Mouse (Mus musculus) liver, postnatal 0 days (tissue): ENCODE measurements at regions not wholly inside any gene's neighbourhood (a gene's known extent, or its start where the extent isn't known, plus 50 kb on each side); places are given as distances from the start of the nearest gene placed in this dataset.

Source experiments
- ATAC-seq: fragments of 200-750 bp; cut with Nextera tagmentation; 2 replicates; pipeline ENCODE4 v1.8.0; 2017; ENCODE audit warnings: mild to moderate bottlenecking, moderate library complexity
- DNase-seq: peaks from one replicate; pipeline ENCODE4 v3.0.0-alpha.2; 2016
- H3K27ac ChIP-seq: fragments of 300-500 bp; sonication (generic); 2 replicates; pipeline ENCODE4 v1.5.1; 2014; ENCODE audit warnings: antibody characterized with exemption, moderate library complexity, mild to moderate bottlenecking, low read depth
- H3K27me3 ChIP-seq: fragments of 300-500 bp; sonication (generic); 2 replicates; pipeline ENCODE4 v1.6.1; 2014; ENCODE audit warnings: low read length, control low read depth, mixed read lengths; ENCODE audit not compliant: insufficient read depth
- H3K36me3 ChIP-seq: fragments of 300-500 bp; sonication (generic); replicated peaks from 2 replicates; pipeline ENCODE4 v1.6.1; 2014; ENCODE audit warnings: mild to moderate bottlenecking, control low read depth, low read length, moderate library complexity, mixed read lengths; ENCODE audit not compliant: insufficient read depth
- H3K4me1 ChIP-seq: fragments of 300-500 bp; sonication (generic); 2 replicates; pipeline ENCODE4 v1.6.1; 2014; ENCODE audit warnings: antibody characterized with exemption, mild to moderate bottlenecking, control low read depth; ENCODE audit not compliant: insufficient read depth
- H3K4me2 ChIP-seq: fragments of 300-500 bp; sonication (generic); 2 replicates; pipeline ENCODE4 v1.6.1; 2014; ENCODE audit warnings: low read depth, mild to moderate bottlenecking, low read length, moderate library complexity, mixed read lengths
- H3K4me3 ChIP-seq: fragments of 300-500 bp; sonication (generic); 2 replicates; pipeline ENCODE4 v1.5.1; 2014; ENCODE audit warnings: low read depth, low read length
- H3K9ac ChIP-seq: fragments of 300-500 bp; sonication (generic); replicated peaks from 2 replicates; pipeline ENCODE4 v1.6.1; 2014; ENCODE audit warnings: mild to moderate bottlenecking, moderate library complexity
- H3K9me3 ChIP-seq: fragments of 300-500 bp; sonication (generic); 2 replicates; pipeline ENCODE4 v1.6.1; 2016; ENCODE audit warnings: mild to moderate bottlenecking, control low read depth, low read length, mixed read lengths
- CTCF ChIP-seq: sonication (generic); IDR thresholded peaks from 2 replicates; pipeline ENCODE4 v1.5.1; 2016; ENCODE audit warnings: antibody characterized with exemption, low read depth
- EP300 ChIP-seq: IDR thresholded peaks from 2 replicates; pipeline ENCODE4 v1.6.1; 2016; ENCODE audit warnings: antibody characterized with exemption, low read depth, mild to moderate bottlenecking
- WGBS: fragments of 180-500 bp; shearing (Covaris S2); extraction: QIAGEN DNeasy Blood & Tissue Kit; methylation state at CpG from one replicate; pipeline ENCODE4 v1.1.7; 2014; ENCODE audit not compliant: insufficient replicate concordance; 5-methylcytosine and 5-hydroxymethylcytosine counted together

- TF ChIP-seq EP300 = no peak
- no peak for TF ChIP-seq CTCF
- no peak overlapping the region for H3K4me3 ChIP-seq
- no peaks in the 10 kb centered on the region for H3K36me3 ChIP-seq
- H3K4me1 ChIP-seq = no peaks in the 10 kb centered on the region
- WGBS = 73% methylated on average over 14 of the region's 14 CpGs
- H3K4me2 ChIP-seq = no peak overlapping the region
- ATAC-seq (no peak), DNase-seq (no peak)
- H3K27me3 ChIP-seq = no peaks in the 10 kb centered on the region
- H3K9me3 ChIP-seq = no peaks in the 10 kb centered on the region
- H3K9ac ChIP-seq = no peak overlapping the region
- no peak overlapping the region for H3K27ac ChIP-seq
These were observed 63.6 kb upstream of the Otx2 start for GRCm38 (mm10) chr14:48736969-48737860.

GRCm38 (mm10) chr14:48736211-48736610, 62.6 kb upstream of the Otx2 start:
- ATAC-seq (no peak), DNase-seq (no peak)
- no peak overlapping the region for H3K4me2 ChIP-seq
- H3K9ac ChIP-seq = no peak overlapping the region
- TF ChIP-seq EP300 (no peak), CTCF (no peak)
- 77% methylated on average over 6 of the region's 6 CpGs for WGBS
- no peaks in the 10 kb centered on the region for H3K9me3 ChIP-seq
- H3K27ac ChIP-seq = no peak overlapping the region
- no peak overlapping the region for H3K4me3 ChIP-seq
- H3K27me3 ChIP-seq = no peaks in the 10 kb centered on the region
- no peaks in the 10 kb centered on the region for H3K4me1 ChIP-seq
- no peaks in the 10 kb centered on the region for H3K36me3 ChIP-seq

GRCm38 (mm10) chr14:48729996-48730395, 56.4 kb upstream of the Otx2 start:
- TF ChIP-seq EP300 (no peak), CTCF (no peak)
- no peak for ATAC-seq
- no peak for DNase-seq
- H3K9me3 ChIP-seq = no peaks in the 10 kb centered on the region
- no peak overlapping the region for H3K9ac ChIP-seq
- no peaks in the 10 kb centered on the region for H3K36me3 ChIP-seq
- no peaks in the 10 kb centered on the region for H3K27me3 ChIP-seq
- no peak overlapping the region for H3K27ac ChIP-seq
- no peak overlapping the region for H3K4me3 ChIP-seq
- H3K4me2 ChIP-seq = no peak overlapping the region
- 83% methylated on average over 2 of the region's 2 CpGs for WGBS
- H3K4me1 ChIP-seq = no peaks in the 10 kb centered on the region
